Mouse (Mus musculus) hindbrain, embryonic 15.5 days (tissue): Measurements from ENCODE around the gene Gcc2. TPM values are rescaled to one million over a fixed set of nuclear protein-coding genes. Genes with fewer than 3 reads are reported as not detected.
A peak's percentile ranks its signal among the peaks of the same experiment; 100 is the strongest.
"Not testable (repeated sequence)": the region's sequence is repeated elsewhere in the genome, so short reads cannot be mapped to it uniquely, and the experiment has no call there.

ENCODE experiments used
- ATAC-seq: fragments of 200-750 bp; cut with Nextera tagmentation; 2 replicates; pipeline ENCODE4 v1.8.0; 2017; ENCODE audit warnings: low read depth, moderate number of reproducible peaks, moderate TSS enrichment; ENCODE audit not compliant: low FRiP score
- H3K27ac ChIP-seq: fragments of 300-500 bp; sonication (generic); replicated peaks from 2 replicates; pipeline ENCODE4 v1.5.1; 2015; ENCODE audit warnings: mild to moderate bottlenecking, inconsistent platforms
- H3K27me3 ChIP-seq: fragments of 300-500 bp; sonication (generic); 2 replicates; pipeline ENCODE4 v1.6.1; 2015; ENCODE audit warnings: control low read depth, inconsistent platforms
- H3K36me3 ChIP-seq: fragments of 300-500 bp; sonication (generic); 2 replicates; pipeline ENCODE4 v1.6.1; 2015; ENCODE audit warnings: control low read depth, inconsistent platforms
- H3K4me1 ChIP-seq: fragments of 300-500 bp; sonication (generic); replicated peaks from 2 replicates; pipeline ENCODE4 v1.6.1; 2015; ENCODE audit warnings: control low read depth, inconsistent platforms
- H3K4me2 ChIP-seq: fragments of 300-500 bp; sonication (generic); 2 replicates; pipeline ENCODE4 v1.6.1; 2015; ENCODE audit warnings: moderate library complexity, mild to moderate bottlenecking, inconsistent platforms
- H3K4me3 ChIP-seq: fragments of 300-500 bp; sonication (generic); 2 replicates; pipeline ENCODE4 v1.5.1; 2015; ENCODE audit warnings: mild to moderate bottlenecking, inconsistent platforms
- H3K9ac ChIP-seq: fragments of 300-500 bp; sonication (generic); 2 replicates; pipeline ENCODE4 v1.6.1; 2015; ENCODE audit warnings: inconsistent platforms
- H3K9me3 ChIP-seq: fragments of 300-500 bp; sonication (generic); 2 replicates; pipeline ENCODE4 v1.6.1; 2016; ENCODE audit warnings: control low read depth, inconsistent platforms
- WGBS: fragments of 180-500 bp; shearing (Covaris S2); methylation state at CpG from one replicate; pipeline ENCODE4 v1.1.7; 2015; 5-methylcytosine and 5-hydroxymethylcytosine counted together
- polyA plus RNA-seq: library from polyadenylated mRNA; unstranded; fragments of >200 nt; fragmentation: Nextera tagmentation; extraction: Ambion mirVana; gene quantifications from 2 replicates; pipeline ENCODE4 v1.2.1, GENCODE M21; 2015

Gcc2 gene
- polyA plus RNA-seq, 1 experiment from 2014 or later: 67.0 TPM

DNA sequence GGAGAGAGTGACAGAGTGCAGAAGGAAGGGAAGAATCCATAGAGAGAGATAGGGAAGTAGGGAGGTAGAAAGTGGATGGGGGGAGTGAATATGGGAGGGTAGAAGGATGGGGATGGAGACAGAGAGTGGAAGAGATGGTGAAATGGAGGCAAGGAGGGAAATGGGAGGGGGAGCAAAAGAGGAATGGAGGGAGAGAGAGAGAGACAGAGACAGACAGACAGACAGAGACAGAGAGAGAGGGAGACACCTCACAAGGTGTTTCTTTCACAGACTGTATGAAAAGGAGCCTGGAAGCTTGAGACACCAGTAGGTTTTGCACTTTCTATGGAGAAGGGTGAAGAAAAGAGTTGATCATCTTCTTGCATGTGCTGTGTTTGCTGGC lies 21.6 kb upstream of the Gcc2 start:
- not testable (repeated sequence) for H3K4me3 ChIP-seq, H3K36me3 ChIP-seq, H3K27ac ChIP-seq, H3K4me1 ChIP-seq, ATAC-seq, H3K9ac ChIP-seq, H3K27me3 ChIP-seq, H3K4me2 ChIP-seq
- H3K9me3 ChIP-seq: peaks cover 13% of the 10 kb centered on the region

DNA sequence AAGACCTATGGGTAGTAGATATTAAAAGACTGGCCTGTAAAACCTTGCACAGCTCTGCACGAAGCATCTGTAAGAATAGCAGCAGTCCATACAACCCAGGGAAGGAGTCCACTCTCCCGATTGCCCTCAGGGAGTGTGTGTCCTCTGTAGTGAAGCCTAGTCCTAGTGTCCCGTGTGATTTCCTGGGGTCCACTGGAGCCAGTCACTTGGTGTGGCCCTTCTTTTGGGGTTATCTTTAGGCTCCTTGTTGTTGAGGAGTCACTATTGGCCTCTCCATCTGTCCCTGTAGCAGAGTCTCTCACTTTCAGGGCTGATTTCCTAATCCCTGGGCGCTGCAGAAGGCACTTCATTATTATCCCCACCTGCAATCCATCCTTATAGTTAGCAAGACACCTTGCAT lies 20.3 kb upstream of the Gcc2 start:
- not testable (repeated sequence) for H3K27ac ChIP-seq, H3K4me3 ChIP-seq, H3K4me2 ChIP-seq, H3K36me3 ChIP-seq, H3K9ac ChIP-seq, H3K27me3 ChIP-seq, H3K4me1 ChIP-seq, ATAC-seq
- WGBS: 84% methylated on average over 4 of the region's 4 CpGs
- H3K9me3 ChIP-seq: peaks cover 16% of the 10 kb centered on the region

DNA sequence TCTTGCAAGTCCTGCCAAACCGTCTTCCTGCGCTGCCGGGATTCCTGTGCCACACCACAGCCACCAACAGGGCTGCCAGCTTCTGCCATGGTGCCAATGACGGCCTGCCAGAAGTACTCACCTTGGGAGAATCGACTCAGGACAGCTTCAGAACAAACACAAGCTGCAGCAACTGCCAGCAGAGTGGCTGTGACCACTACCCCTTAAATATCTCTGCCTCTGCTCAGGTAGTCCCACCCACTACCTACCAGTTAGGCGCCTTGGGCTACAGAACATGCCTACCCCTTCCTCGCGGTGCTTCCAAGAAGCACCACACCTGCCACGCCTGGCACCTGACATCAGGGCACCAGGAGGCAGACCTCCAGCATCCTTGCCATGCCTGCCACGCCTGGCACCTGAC lies 18.7 kb upstream of the Gcc2 start, which contains the start of gene Gm4981:
Gm4981 (minus strand) TSS at position 89 of the 400 bp plus-strand sequence.
- H3K27me3 ChIP-seq: no peaks in the 10 kb centered on the region
- no peak for ATAC-seq
- peaks cover 12% of the 10 kb centered on the region for H3K9me3 ChIP-seq
- no peaks in the 10 kb centered on the region for H3K4me1 ChIP-seq
- 88% methylated on average over 10 of the region's 10 CpGs for WGBS
- no peak within 1 kb of the TSS for H3K4me3 ChIP-seq
- no peak within 1 kb of the TSS for H3K27ac ChIP-seq
- H3K9ac ChIP-seq: no peak within 1 kb of the TSS
- H3K36me3 ChIP-seq: no peaks in the 10 kb centered on the region
- H3K4me2 ChIP-seq: no peak within 1 kb of the TSS

DNA sequence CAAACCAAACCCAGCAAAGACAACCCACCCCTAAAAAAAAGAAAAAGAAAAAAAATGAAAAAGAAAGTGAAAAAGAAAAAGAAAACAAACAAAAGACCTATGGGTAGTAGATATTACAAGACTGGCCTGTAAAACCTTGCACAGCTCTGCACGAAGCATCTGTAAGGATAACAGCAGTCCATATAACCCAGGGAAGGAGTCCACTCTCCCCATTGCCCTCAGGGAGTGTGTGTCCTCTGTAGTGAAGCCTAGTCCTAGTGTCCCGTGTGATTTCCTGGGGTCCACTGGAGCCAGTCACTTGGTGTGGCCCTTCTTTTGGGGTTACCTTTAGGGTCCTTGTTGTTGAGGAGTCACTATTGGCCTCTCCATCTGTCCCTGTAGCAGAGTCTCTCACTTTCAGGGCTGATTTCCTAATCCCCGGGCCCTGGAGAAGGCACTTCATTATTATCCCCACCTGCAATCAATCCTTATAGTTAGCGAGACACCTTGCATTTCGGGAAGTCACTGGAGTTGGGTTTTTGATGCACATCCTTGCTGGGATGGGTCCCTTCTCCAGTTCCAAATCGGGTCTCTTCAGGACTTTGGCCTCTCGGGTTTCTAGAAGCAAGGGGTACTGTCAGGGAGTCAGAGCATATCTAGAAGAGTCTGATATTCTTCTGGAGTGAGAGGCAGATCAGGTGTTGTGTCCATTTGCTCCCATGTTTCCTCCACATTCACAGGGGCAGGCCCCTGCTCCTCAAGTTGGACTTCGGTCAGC lies 16.1 kb upstream of the Gcc2 start:
- not testable (repeated sequence) for H3K27ac ChIP-seq, H3K9me3 ChIP-seq, H3K27me3 ChIP-seq, H3K4me2 ChIP-seq, H3K4me1 ChIP-seq, H3K36me3 ChIP-seq, H3K4me3 ChIP-seq, H3K9ac ChIP-seq
- WGBS: 88% methylated on average over 8 of the region's 8 CpGs
- ATAC-seq: peak; percentile 78; the same call in 1 of the 2 replicates

DNA sequence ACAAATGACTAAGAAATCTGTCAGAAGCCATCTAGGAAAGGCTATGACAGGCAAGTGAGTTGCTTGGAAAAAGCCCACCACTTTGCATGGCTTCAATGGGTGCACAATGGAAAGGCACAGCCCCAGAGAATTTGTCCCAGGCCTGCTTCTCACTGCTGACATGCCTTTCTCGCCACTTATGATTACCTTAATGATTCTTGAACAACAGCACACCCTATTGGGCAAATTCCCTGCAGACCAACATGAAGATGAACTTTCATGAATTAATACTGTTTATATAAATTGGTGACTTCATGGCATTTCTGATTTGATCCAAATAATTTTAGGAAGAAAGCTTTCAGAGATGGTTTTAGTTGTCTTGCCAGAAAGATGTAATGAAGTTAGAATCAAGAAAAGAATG lies 5.8 kb upstream of the Gcc2 start:
- 21% methylated on average over 1 of the region's 1 CpGs for WGBS
- H3K27me3 ChIP-seq: no peaks in the 10 kb centered on the region
- H3K4me2 ChIP-seq: no peak overlapping the region
- no peak for ATAC-seq
- no peak overlapping the region for H3K4me3 ChIP-seq
- H3K9me3 ChIP-seq: no peaks in the 10 kb centered on the region
- H3K4me1 ChIP-seq: peaks cover 3% of the 10 kb centered on the region
- H3K9ac ChIP-seq: no peak overlapping the region
- H3K36me3 ChIP-seq: no peaks in the 10 kb centered on the region
- H3K27ac ChIP-seq: no peak overlapping the region

DNA sequence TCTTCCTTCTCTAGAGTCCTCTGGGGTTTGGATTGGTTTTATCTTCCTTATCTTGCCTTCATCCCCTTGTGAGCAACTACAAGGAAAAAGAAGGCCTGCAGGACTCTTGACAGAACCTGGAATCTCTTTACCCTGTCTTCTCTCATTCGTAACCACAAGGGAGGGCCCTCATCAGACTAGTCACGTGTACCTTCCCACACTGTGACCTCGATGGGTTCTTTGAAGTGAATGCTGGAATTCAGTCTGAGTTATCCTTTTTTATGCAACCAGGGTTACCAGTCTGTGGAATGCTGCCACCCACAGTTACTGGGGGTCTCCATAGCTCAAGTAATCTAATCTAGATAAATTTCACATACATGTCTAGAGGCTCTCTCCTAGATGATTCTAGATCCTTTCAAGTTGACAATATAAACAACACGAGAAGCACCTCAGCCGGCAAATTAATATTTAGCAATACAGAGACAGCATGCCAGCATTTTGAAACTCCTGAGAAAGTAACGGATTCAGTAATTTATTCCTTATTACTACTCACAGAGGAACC lies 592 bp upstream of the Gcc2 start:
- H3K4me2 ChIP-seq: peak overlapping the region; percentile 69
- peaks cover 17% of the 10 kb centered on the region for H3K4me1 ChIP-seq
- H3K27ac ChIP-seq: peak overlapping the region; percentile 87
- 20% methylated on average over 6 of the region's 6 CpGs for WGBS
- H3K4me3 ChIP-seq: peak overlapping the region; percentile 93
- H3K9me3 ChIP-seq: no peaks in the 10 kb centered on the region
- H3K9ac ChIP-seq: peak overlapping the region; percentile 91
- no peaks in the 10 kb centered on the region for H3K27me3 ChIP-seq
- ATAC-seq: peak; percentile 36
- H3K36me3 ChIP-seq: peaks cover 11% of the 10 kb centered on the region

DNA sequence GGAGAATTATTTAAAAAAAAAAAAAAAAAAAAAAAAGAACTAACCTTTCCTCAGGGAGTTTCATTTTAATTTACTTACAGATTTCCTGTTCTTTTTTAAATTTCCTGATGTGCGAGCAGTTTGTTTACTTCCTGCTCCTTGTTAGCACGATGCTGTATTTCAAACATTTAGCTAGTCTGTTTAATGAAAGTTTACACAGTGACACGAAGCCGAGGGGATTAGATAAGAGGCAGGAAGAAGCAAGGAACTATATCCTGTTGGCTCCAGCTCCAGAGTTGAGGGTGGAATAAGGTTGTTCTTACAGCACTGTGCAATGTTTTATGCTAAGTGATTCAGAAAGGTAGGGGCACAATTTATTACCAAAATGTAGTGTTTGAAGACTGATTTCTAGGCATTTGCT lies 657 bp downstream of the Gcc2 start:
- H3K36me3 ChIP-seq: peaks cover 22% of the 10 kb centered on the region
- peak overlapping the region; percentile 69 for H3K4me2 ChIP-seq
- peak overlapping the region; percentile 87; the same call in 1 of the 2 replicates for H3K27ac ChIP-seq
- H3K9me3 ChIP-seq: no peaks in the 10 kb centered on the region
- peak overlapping the region; percentile 93 for H3K4me3 ChIP-seq
- ATAC-seq: no peak
- 7% methylated on average over 4 of the region's 4 CpGs for WGBS
- no peaks in the 10 kb centered on the region for H3K27me3 ChIP-seq
- peaks cover 17% of the 10 kb centered on the region for H3K4me1 ChIP-seq
- H3K9ac ChIP-seq: peak overlapping the region; percentile 91

DNA sequence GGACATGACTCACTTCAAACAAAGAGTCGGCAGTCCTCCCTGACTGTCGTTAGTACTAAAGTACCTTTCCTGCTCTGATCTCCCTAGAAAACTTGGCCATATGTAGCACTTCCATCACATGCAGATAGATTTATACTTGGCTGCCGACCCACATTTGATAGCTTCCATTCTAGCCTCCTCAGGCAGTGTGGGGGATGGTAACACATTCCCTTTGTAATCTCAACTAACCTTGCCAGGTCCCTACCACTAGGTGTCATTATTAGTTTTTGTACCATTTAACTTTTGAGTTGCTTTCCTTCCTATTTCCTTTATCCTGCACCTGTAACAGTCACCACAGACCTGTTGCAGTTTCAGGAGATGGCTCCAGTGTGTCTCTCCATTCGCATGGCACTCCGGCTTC lies 3.2 kb downstream of the Gcc2 start:
- peaks cover 40% of the 10 kb centered on the region for H3K36me3 ChIP-seq
- H3K4me2 ChIP-seq: no peak overlapping the region
- WGBS: 83% methylated on average over 5 of the region's 5 CpGs
- H3K9ac ChIP-seq: no peak overlapping the region
- H3K4me1 ChIP-seq: peaks cover 17% of the 10 kb centered on the region
- H3K27ac ChIP-seq: no peak overlapping the region
- H3K4me3 ChIP-seq: no peak overlapping the region
- ATAC-seq: no peak
- H3K27me3 ChIP-seq: no peaks in the 10 kb centered on the region
- H3K9me3 ChIP-seq: no peaks in the 10 kb centered on the region

DNA sequence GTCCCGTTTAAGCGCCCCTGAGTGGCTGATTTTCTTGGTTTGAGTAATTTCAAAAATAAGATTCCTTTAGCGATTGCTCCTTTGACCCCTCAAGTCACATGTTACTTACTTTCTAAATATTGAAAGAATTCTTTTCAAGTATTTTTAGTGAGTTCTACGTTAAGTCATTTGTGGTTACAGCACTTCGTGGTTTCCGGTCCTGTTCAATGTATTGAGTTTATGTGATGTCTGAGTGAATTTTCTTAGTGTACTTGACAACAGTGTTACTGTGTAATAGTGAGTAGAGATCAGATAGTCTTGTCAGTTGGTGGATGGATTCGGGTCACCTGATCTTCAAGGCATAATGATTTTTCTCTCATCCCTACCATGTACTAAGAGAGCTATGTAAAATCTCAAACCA lies 26.9 kb downstream of the Gcc2 start:
- 96% methylated on average over 7 of the region's 7 CpGs for WGBS
- no peaks in the 10 kb centered on the region for H3K27me3 ChIP-seq
- ATAC-seq: no peak
- no peak overlapping the region for H3K4me2 ChIP-seq
- H3K36me3 ChIP-seq: peaks cover 56% of the 10 kb centered on the region
- no peaks in the 10 kb centered on the region for H3K4me1 ChIP-seq
- no peak overlapping the region for H3K9ac ChIP-seq
- H3K27ac ChIP-seq: no peak overlapping the region
- no peak overlapping the region for H3K4me3 ChIP-seq
- H3K9me3 ChIP-seq: no peaks in the 10 kb centered on the region

DNA sequence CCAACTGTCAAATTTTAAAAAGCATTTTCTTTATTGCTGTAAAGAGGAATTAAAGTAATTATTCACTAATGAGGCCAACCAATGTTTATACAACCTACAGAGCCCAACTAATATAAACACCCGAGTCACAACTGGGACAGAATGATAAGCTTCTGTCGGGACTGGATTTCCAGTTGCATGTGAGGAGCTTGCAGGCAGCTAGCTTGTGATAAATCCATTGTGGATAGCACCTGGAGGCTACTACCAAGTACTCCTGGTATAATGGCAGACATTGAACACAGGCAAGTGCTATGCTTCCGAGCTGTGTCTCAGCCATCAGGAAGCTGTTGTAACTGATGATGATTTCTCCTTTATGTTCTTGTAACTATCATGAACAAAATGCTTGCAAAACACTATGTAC lies 35.4 kb downstream of the Gcc2 start:
- Histone ChIP-seq H3K36me3 (peaks cover 85% of the 10 kb centered on the region), H3K27ac (no peak overlapping the region), H3K4me1 (no peaks in the 10 kb centered on the region), H3K4me2 (no peak overlapping the region), H3K9me3 (no peaks in the 10 kb centered on the region), H3K4me3 (no peak overlapping the region), H3K27me3 (no peaks in the 10 kb centered on the region), H3K9ac (no peak overlapping the region)
- whole genome bisulfite sequencing: 89% methylated on average over 3 of the region's 3 CpGs
- no peak for ATAC-seq

DNA sequence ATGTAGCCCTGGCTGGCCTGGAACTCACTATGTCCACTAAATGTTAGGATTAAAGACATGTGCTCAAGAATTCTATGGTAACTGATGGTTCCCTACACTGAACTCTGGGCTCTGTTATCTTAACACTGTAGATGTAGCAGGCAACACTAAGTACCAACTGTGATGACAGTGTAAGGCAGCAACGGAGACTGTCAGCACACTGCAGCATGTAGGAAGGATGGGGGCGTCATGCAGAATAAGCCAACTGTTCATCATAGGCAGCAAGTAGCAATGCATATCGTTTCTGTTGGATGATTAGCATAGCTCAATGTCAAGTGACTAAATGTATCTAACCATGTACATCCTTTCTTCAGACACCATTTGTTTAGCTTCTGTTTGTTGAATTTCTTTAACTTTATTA lies 38.9 kb downstream of the Gcc2 start:
- Histone ChIP-seq H3K27me3 (no peaks in the 10 kb centered on the region), H3K4me1 (no peaks in the 10 kb centered on the region), H3K9me3 (no peaks in the 10 kb centered on the region), H3K4me3 (no peak overlapping the region), H3K36me3 (peaks cover 87% of the 10 kb centered on the region), H3K4me2 (no peak overlapping the region), H3K9ac (no peak overlapping the region), H3K27ac (no peak overlapping the region)
- WGBS: 98% methylated on average over 3 of the region's 3 CpGs
- ATAC-seq: no peak

DNA sequence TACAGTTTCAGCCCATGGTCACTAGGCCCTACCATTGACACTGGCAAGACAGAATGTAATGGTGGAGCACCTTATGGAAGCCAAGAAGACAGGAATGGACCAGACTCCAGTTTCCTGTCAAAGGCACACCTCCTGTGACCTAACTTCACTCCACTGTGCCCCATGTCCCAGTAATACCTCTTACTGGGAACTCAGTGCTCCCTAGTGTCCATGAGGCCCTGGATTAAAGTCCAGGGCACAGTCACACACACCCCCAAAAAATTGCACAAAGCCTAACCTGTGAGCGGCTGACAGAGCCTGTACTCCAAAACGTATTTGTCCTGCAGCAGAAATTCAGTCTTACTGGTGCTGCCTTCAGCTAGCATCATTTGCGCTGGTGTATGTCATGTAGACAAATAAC lies 40.3 kb downstream of the Gcc2 start:
- H3K4me3 ChIP-seq: no peak overlapping the region
- peaks cover 91% of the 10 kb centered on the region for H3K36me3 ChIP-seq
- WGBS: 95% methylated on average over 3 of the region's 3 CpGs
- no peak overlapping the region for H3K9ac ChIP-seq
- H3K27ac ChIP-seq: no peak overlapping the region
- H3K4me1 ChIP-seq: no peaks in the 10 kb centered on the region
- no peaks in the 10 kb centered on the region for H3K9me3 ChIP-seq
- no peak overlapping the region for H3K4me2 ChIP-seq
- no peak for ATAC-seq
- H3K27me3 ChIP-seq: no peaks in the 10 kb centered on the region

DNA sequence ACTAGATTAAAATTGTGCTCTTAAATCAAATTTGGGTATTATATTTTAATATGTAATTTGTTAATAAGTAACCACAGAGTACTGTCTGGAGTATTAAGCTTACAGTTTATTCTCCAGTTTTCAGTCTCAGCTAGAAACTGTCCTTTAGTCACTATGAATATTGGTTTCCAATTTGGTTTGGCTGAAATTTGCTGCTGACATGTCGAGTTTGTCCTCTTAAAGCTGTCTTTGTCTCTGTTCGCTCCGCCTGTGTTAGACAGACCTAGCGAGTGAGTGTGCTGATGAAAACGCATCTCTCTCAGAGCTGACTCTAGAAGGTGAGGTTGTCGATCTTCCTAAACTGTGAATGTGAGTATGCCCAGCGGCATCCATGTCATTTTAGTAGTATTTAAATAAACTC lies 49.7 kb downstream of the Gcc2 start:
- Histone ChIP-seq H3K36me3 (peaks cover 62% of the 10 kb centered on the region), H3K9ac (no peak overlapping the region)
- 93% methylated on average over 7 of the region's 7 CpGs for WGBS

More for the DNA sequence above, 49.7 kb downstream of the Gcc2 start:
- ATAC-seq: no peak
- Histone ChIP-seq H3K27me3 (no peaks in the 10 kb centered on the region), H3K4me3 (no peak overlapping the region), H3K4me1 (no peaks in the 10 kb centered on the region), H3K4me2 (no peak overlapping the region), H3K27ac (no peak overlapping the region), H3K9me3 (no peaks in the 10 kb centered on the region)
